ENCODE assay signal across 10 mouse cellular contexts in genomic region chr9:43230886-43231285, GRCm38 (mm10). TPM values are rescaled to one million over a fixed set of nuclear protein-coding genes. Genes with fewer than 3 reads are reported as not detected.
DNase-seq lines count a peak whose midpoint lies in the region; ATAC-seq lines count a peak whose summit lies in the region.
"Had no signal": no experiment of that assay in that cellular context is flagged by ENCODE, and none has a peak within 500 bp of the region (broad histone marks: within the 10 kb centered on the region; RNA-seq: fewer than 3 reads in every experiment).

No protein-coding gene starts in this region.

- peaks cover 3% of the 10 kb centered on the region; the same call in 1 of the 2 replicates for H3K4me1 ChIP-seq in forebrain, embryonic 11.5 days (replicated peaks; ENCODE audit: control insufficient read depth, insufficient read depth, low read length)
- H3K4me1 ChIP-seq in forebrain, embryonic 14.5 days (ENCODE audit: control insufficient read depth, insufficient read depth, low read length): no peaks in the 10 kb centered on the region
- H3K4me1 ChIP-seq in neural tube, embryonic 13.5 days (replicated peaks): peaks cover 28% of the 10 kb centered on the region
- H3K4me1 ChIP-seq in neural tube, embryonic 15.5 days: peaks cover 20% of the 10 kb centered on the region

- no peak overlapping the region for H3K9ac ChIP-seq in forebrain, embryonic 11.5 days (ENCODE audit: low read length)
- no peak overlapping the region for H3K9ac ChIP-seq in forebrain, embryonic 14.5 days (ENCODE audit: low read length)
- 0 out of 2 replicates have a peak overlapping the region, but pooled peaks have one; percentile 12 for H3K9ac ChIP-seq in neural tube, embryonic 13.5 days
- no peak overlapping the region for H3K9ac ChIP-seq in neural tube, embryonic 15.5 days (replicated peaks)

- DNase-seq in forebrain, embryonic 11.5 days (ENCODE audit: low spot score): no peak
- no peak for DNase-seq in forebrain, embryonic 14.5 days (ENCODE audit: low spot score)
- peak; percentile 54 to 56 for DNase-seq in kidney, postnatal 36 days
- DNase-seq in spleen, adult 18-20 months: no peak
- no peak for DNase-seq in cerebellum, postnatal 4 days (ENCODE audit: low spot score in 2 of 2)
- no peak for DNase-seq in left cerebral cortex, adult 18-20 months (ENCODE audit: low spot score in 2 of 2)
- DNase-seq: cerebellum, adult 11 months had no signal

- no peaks in the 10 kb centered on the region for H3K36me3 ChIP-seq in forebrain, embryonic 11.5 days (ENCODE audit: control insufficient read depth, insufficient read depth, low read length)
- no peaks in the 10 kb centered on the region for H3K36me3 ChIP-seq in forebrain, embryonic 14.5 days (ENCODE audit: control insufficient read depth, insufficient read depth, low read length)
- no peaks in the 10 kb centered on the region for H3K36me3 ChIP-seq in neural tube, embryonic 13.5 days
- no peaks in the 10 kb centered on the region for H3K36me3 ChIP-seq in neural tube, embryonic 15.5 days
- H3K36me3 ChIP-seq: midbrain, embryonic 12.5 days had no signal

- no peak for ATAC-seq in forebrain, embryonic 11.5 days (replicated peaks; ENCODE audit: low FRiP score)
- ATAC-seq in forebrain, embryonic 14.5 days: no peak
- no peak for ATAC-seq in neural tube, embryonic 13.5 days (ENCODE audit: low read depth)
- ATAC-seq in neural tube, embryonic 15.5 days (ENCODE audit: low FRiP score): no peak

- no peak overlapping the region for H3K4me3 ChIP-seq in forebrain, embryonic 11.5 days (ENCODE audit: low read depth, low read length)
- no peak overlapping the region for H3K4me3 ChIP-seq in forebrain, embryonic 14.5 days (ENCODE audit: low read depth, low read length)
- H3K4me3 ChIP-seq in neural tube, embryonic 13.5 days: no peak overlapping the region
- no peak overlapping the region for H3K4me3 ChIP-seq in neural tube, embryonic 15.5 days (replicated peaks)
- H3K4me3 ChIP-seq: midbrain, embryonic 12.5 days had no signal

- WGBS in forebrain, embryonic 11.5 days: 66% methylated on average over 4 of the region's 4 CpGs
- 69% methylated on average over 4 of the region's 4 CpGs for WGBS in forebrain, embryonic 14.5 days
- 62% methylated on average over 4 of the region's 4 CpGs for WGBS in neural tube, embryonic 13.5 days
- WGBS in neural tube, embryonic 15.5 days: 79% methylated on average over 4 of the region's 4 CpGs

- peak overlapping the region; percentile 21; the same call in 1 of the 2 replicates for H3K27ac ChIP-seq in forebrain, embryonic 11.5 days (ENCODE audit: low read depth, low read length)
- no peak overlapping the region for H3K27ac ChIP-seq in forebrain, embryonic 14.5 days (ENCODE audit: low read depth, low read length)
- no peak overlapping the region for H3K27ac ChIP-seq in neural tube, embryonic 13.5 days (replicated peaks)
- no peak overlapping the region for H3K27ac ChIP-seq in neural tube, embryonic 15.5 days (replicated peaks)

- no peaks in the 10 kb centered on the region for H3K9me3 ChIP-seq in forebrain, embryonic 11.5 days (ENCODE audit: control insufficient read depth, low read length)
- no peaks in the 10 kb centered on the region for H3K9me3 ChIP-seq in forebrain, embryonic 14.5 days (replicated peaks; ENCODE audit: control insufficient read depth, low read length)
- no peaks in the 10 kb centered on the region for H3K9me3 ChIP-seq in neural tube, embryonic 13.5 days
- H3K9me3 ChIP-seq in neural tube, embryonic 15.5 days (replicated peaks): no peaks in the 10 kb centered on the region
- H3K9me3 ChIP-seq: midbrain, embryonic 12.5 days had no signal

- no peaks in the 10 kb centered on the region for H3K27me3 ChIP-seq in forebrain, embryonic 11.5 days (ENCODE audit: control insufficient read depth, insufficient read depth, low read length)
- no peaks in the 10 kb centered on the region for H3K27me3 ChIP-seq in forebrain, embryonic 14.5 days (replicated peaks; ENCODE audit: control insufficient read depth, insufficient read depth, low read length)
- no peaks in the 10 kb centered on the region for H3K27me3 ChIP-seq in neural tube, embryonic 13.5 days
- H3K27me3 ChIP-seq in neural tube, embryonic 15.5 days (replicated peaks): no peaks in the 10 kb centered on the region
- H3K27me3 ChIP-seq: midbrain, embryonic 12.5 days had no signal

- no peak overlapping the region for H3K4me2 ChIP-seq in forebrain, embryonic 11.5 days (ENCODE audit: low read depth, low read length, severe bottlenecking)
- H3K4me2 ChIP-seq in forebrain, embryonic 14.5 days (ENCODE audit: low read length): no peak overlapping the region
- H3K4me2 ChIP-seq in neural tube, embryonic 13.5 days: no peak overlapping the region
- no peak overlapping the region for H3K4me2 ChIP-seq in neural tube, embryonic 15.5 days
- H3K4me2 ChIP-seq: midbrain, embryonic 12.5 days had no signal

RNA-seq across cellular contexts. Expression of gene Oaf, which starts 8.8 kb away (rescaled TPM):
- 38.9 and 46.7 TPM in 2 replicates for polyA plus RNA-seq in forebrain, embryonic 11.5 days (2014; fragmentation: Nextera tagmentation; extraction: Ambion mirVana)
- 7.0 and 10.3 TPM in 2 replicates for polyA plus RNA-seq in forebrain, embryonic 14.5 days (2014; fragmentation: Nextera tagmentation; extraction: Ambion mirVana)
- polyA plus RNA-seq in neural tube, embryonic 13.5 days (2015; fragmentation: Nextera tagmentation; extraction: Ambion mirVana): 17.3 and 21.1 TPM in 2 replicates
- polyA plus RNA-seq in neural tube, embryonic 15.5 days (2015; fragmentation: Nextera tagmentation; extraction: Ambion mirVana): 9.4 and 16.3 TPM in 2 replicates
- total RNA-seq in left cerebral cortex, adult 18-20 months (2021): 10 to 100 TPM; 15.2 to 17.9 TPM

RNA-seq across cellular contexts. Expression of gene Pou2f3, which starts 20.7 kb away (rescaled TPM):
- polyA plus RNA-seq in forebrain, embryonic 11.5 days (2014; fragmentation: Nextera tagmentation; extraction: Ambion mirVana): not detected in 2 replicates
- not detected in 2 replicates for polyA plus RNA-seq in forebrain, embryonic 14.5 days (2014; fragmentation: Nextera tagmentation; extraction: Ambion mirVana)
- polyA plus RNA-seq in neural tube, embryonic 13.5 days (2015; fragmentation: Nextera tagmentation; extraction: Ambion mirVana): not detected in 2 replicates
- polyA plus RNA-seq in neural tube, embryonic 15.5 days (2015; fragmentation: Nextera tagmentation; extraction: Ambion mirVana): 0.47 TPM in 1 of 2 replicates, not detected in the other
- total RNA-seq in left cerebral cortex, adult 18-20 months (2021): under 1 TPM; 0.21 to 0.37 TPM
- polyA plus RNA-seq: midbrain, embryonic 12.5 days had no signal

Comparison
In these comparisons a context has a peak if more than half of its experiments do, and no peak if none do; other contexts are left out.
1. DNase-seq: peak in kidney, postnatal 36 days (2 of 2); none in forebrain, embryonic 11.5 days (single experiment), forebrain, embryonic 14.5 days (single experiment), spleen, adult 18-20 months (0 of 2), cerebellum, postnatal 4 days (0 of 2) and left cerebral cortex, adult 18-20 months (0 of 2).